Mouse (Mus musculus) stomach, postnatal 0 days (tissue): Measurements from ENCODE around the gene Ncam1. TPM values are rescaled to one million over a fixed set of nuclear protein-coding genes. Genes with fewer than 3 reads are reported as not detected.

Source experiments
- ATAC-seq: fragments of 200-750 bp; cut with Nextera tagmentation; 2 replicates; pipeline ENCODE4 v1.8.0; 2017; ENCODE audit not compliant: low FRiP score, low TSS enrichment
- DNase-seq: peaks from one replicate; pipeline ENCODE4 v3.0.0-alpha.2; 2016; ENCODE audit warnings: low spot score
- H3K27ac ChIP-seq: fragments of 300-500 bp; sonication (generic); replicated peaks from 2 replicates; pipeline ENCODE4 v1.5.1; 2014; ENCODE audit warnings: mild to moderate bottlenecking, control low read depth
- H3K27me3 ChIP-seq: fragments of 300-500 bp; sonication (generic); 2 replicates; pipeline ENCODE4 v1.6.1; 2014; ENCODE audit warnings: low read length; ENCODE audit not compliant: control insufficient read depth, insufficient read depth
- H3K36me3 ChIP-seq: fragments of 300-500 bp; sonication (generic); 2 replicates; pipeline ENCODE4 v1.6.1; 2014; ENCODE audit warnings: low read length, mixed read lengths; ENCODE audit not compliant: control insufficient read depth, insufficient read depth
- H3K4me1 ChIP-seq: fragments of 300-500 bp; sonication (generic); replicated peaks from 2 replicates; pipeline ENCODE4 v1.6.1; 2014; ENCODE audit warnings: antibody characterized with exemption; ENCODE audit not compliant: control insufficient read depth, insufficient read depth
- H3K4me2 ChIP-seq: fragments of 300-500 bp; sonication (generic); replicated peaks from 2 replicates; pipeline ENCODE4 v1.6.1; 2014; ENCODE audit warnings: low read depth, mild to moderate bottlenecking, control low read depth, moderate library complexity
- H3K4me3 ChIP-seq: fragments of 300-500 bp; sonication (generic); 2 replicates; pipeline ENCODE4 v1.5.1; 2014; ENCODE audit warnings: low read depth, low read length, control low read depth
- H3K9ac ChIP-seq: fragments of 300-500 bp; sonication (generic); 2 replicates; pipeline ENCODE4 v1.6.1; 2014; ENCODE audit warnings: mild to moderate bottlenecking, low read length, control low read depth, mixed read lengths
- H3K9me3 ChIP-seq: fragments of 300-500 bp; sonication (generic); 2 replicates; pipeline ENCODE4 v1.6.1; 2016; ENCODE audit warnings: low read length; ENCODE audit not compliant: control insufficient read depth
- CTCF ChIP-seq: IDR thresholded peaks from 2 replicates; pipeline ENCODE4 v1.5.1; 2016; ENCODE audit warnings: antibody characterized with exemption, low read depth, mild to moderate bottlenecking, moderate library complexity
- EP300 ChIP-seq: optimal IDR thresholded peaks from 2 replicates; pipeline ENCODE3; 2016; ENCODE audit warnings: antibody characterized with exemption
- WGBS: fragments of 180-500 bp; shearing (Covaris S2); extraction: QIAGEN DNeasy Blood & Tissue Kit; methylation state at CpG from one replicate; pipeline ENCODE4 v1.1.7; 2014; 5-methylcytosine and 5-hydroxymethylcytosine counted together
- polyA plus RNA-seq: library from polyadenylated mRNA; unstranded; fragments of >200 nt; fragmentation: Nextera tagmentation; extraction: Ambion mirVana; gene quantifications from 2 replicates; pipeline ENCODE4 v1.2.1, GENCODE M21; 2015

The Ncam1 gene
- polyA plus RNA-seq, 1 experiment from 2014 or later, result 34.0 TPM

GRCm38 (mm10) chr9:49797821-49798571 is 729 bp downstream of the Ncam1 start:
- H3K9me3 ChIP-seq, result no peaks in the 10 kb centered on the region
- WGBS, result under 1% methylated on average over 58 of the region's 58 CpGs

GRCm38 (mm10) chr9:49797508-49797820 is 1.3 kb downstream of the Ncam1 start:
- peak overlapping the region; percentile 73 for H3K4me2 ChIP-seq
- no peaks in the 10 kb centered on the region for H3K4me1 ChIP-seq
- H3K27me3 ChIP-seq, result no peaks in the 10 kb centered on the region
- H3K9me3 ChIP-seq, result no peaks in the 10 kb centered on the region
- DNase-seq, result no peak
- no peak; the same call in 1 of the 2 replicates for ATAC-seq
- H3K36me3 ChIP-seq, result no peaks in the 10 kb centered on the region
- H3K27ac ChIP-seq, result peak overlapping the region; percentile 83
- TF ChIP-seq EP300 (no peak), CTCF (no peak)
- H3K9ac ChIP-seq, result peak overlapping the region; percentile 69
- WGBS, result 0% methylated on average over 14 of the region's 15 CpGs
- H3K4me3 ChIP-seq, result peak overlapping the region; percentile 62

More at GRCm38 (mm10) chr9:49797821-49798571, 729 bp downstream of the Ncam1 start:
- Histone ChIP-seq H3K27ac (peak overlapping the region; percentile 83), H3K4me1 (no peaks in the 10 kb centered on the region), H3K9ac (peak overlapping the region; percentile 69), H3K27me3 (no peaks in the 10 kb centered on the region), H3K4me3 (peak overlapping the region; percentile 62), H3K36me3 (no peaks in the 10 kb centered on the region), H3K4me2 (peak overlapping the region; percentile 73)
- DNase-seq (peak; percentile 58), ATAC-seq (peak; percentile 62)
- TF ChIP-seq EP300 (no peak), CTCF (no peak)

- Histone ChIP-seq H3K27me3 (no peaks in the 10 kb centered on the region), H3K9ac (peak overlapping the region; percentile 69), H3K9me3 (no peaks in the 10 kb centered on the region), H3K4me1 (no peaks in the 10 kb centered on the region), H3K4me3 (peak overlapping the region; percentile 62), H3K27ac (peak overlapping the region; percentile 83), H3K36me3 (no peaks in the 10 kb centered on the region), H3K4me2 (peak overlapping the region; percentile 73)
- ATAC-seq (peak; percentile 84), DNase-seq (peak; percentile 53)
- 1% methylated on average over 50 of the region's 52 CpGs for WGBS
- TF ChIP-seq EP300, result no peak
- peak; percentile 33; the same call in 1 of the 2 replicates for TF ChIP-seq CTCF
Measured at GRCm38 (mm10) chr9:49796618-49797507, 1.9 kb downstream of the Ncam1 start.

- no peaks in the 10 kb centered on the region for H3K4me1 ChIP-seq
- H3K4me3 ChIP-seq, result no peak overlapping the region
- no peak overlapping the region for H3K4me2 ChIP-seq
- H3K9ac ChIP-seq, result no peak overlapping the region
- DNase-seq (no peak), ATAC-seq (no peak)
- H3K36me3 ChIP-seq, result no peaks in the 10 kb centered on the region
- no peaks in the 10 kb centered on the region for H3K9me3 ChIP-seq
- H3K27ac ChIP-seq, result no peak overlapping the region
- H3K27me3 ChIP-seq, result no peaks in the 10 kb centered on the region
- TF ChIP-seq EP300 (no peak), CTCF (no peak)
- 59% methylated on average over 5 of the region's 5 CpGs for WGBS
Measured at GRCm38 (mm10) chr9:49795881-49796280, 2.8 kb downstream of the Ncam1 start.

- H3K27ac ChIP-seq, result no peak overlapping the region
- no peak for TF ChIP-seq EP300
- TF ChIP-seq CTCF, result no peak
- ATAC-seq (no peak), DNase-seq (no peak)
- no peak overlapping the region for H3K4me2 ChIP-seq
- no peaks in the 10 kb centered on the region for H3K27me3 ChIP-seq
- 22% methylated on average over 6 of the region's 6 CpGs for WGBS
- H3K36me3 ChIP-seq, result no peaks in the 10 kb centered on the region
- H3K4me1 ChIP-seq, result no peaks in the 10 kb centered on the region
- no peak overlapping the region for H3K9ac ChIP-seq
- no peaks in the 10 kb centered on the region for H3K9me3 ChIP-seq
- no peak overlapping the region for H3K4me3 ChIP-seq
Measured at GRCm38 (mm10) chr9:49793987-49794550, 4.7 kb downstream of the Ncam1 start.
